In genomic region chr11:88786816-88787215, GRCm38 (mm10) we compare ENCODE assay signal across 23 mouse cellular contexts.
DNase-seq lines count a peak whose midpoint lies in the region; ATAC-seq and TF ChIP-seq lines count a peak whose summit lies in the region.
"Had no signal": no experiment of that assay in that cellular context is flagged by ENCODE, and none has a peak within 500 bp of the region (broad histone marks: within the 10 kb centered on the region; RNA-seq: fewer than 3 reads in every experiment).

No protein-coding gene starts in this region.

- H3K4me2 ChIP-seq in stomach, embryonic 16.5 days (ENCODE audit: low read depth, low read length) = no peak overlapping the region
- H3K4me2 ChIP-seq in heart, embryonic 12.5 days = no peak overlapping the region
- H3K4me2 ChIP-seq: embryonic facial prominence, embryonic 13.5 days; forebrain, embryonic 13.5 days; hindbrain, embryonic 12.5 days; hindbrain, embryonic 15.5 days had no signal

- DNase-seq in lung, adult 18-20 months = peak; percentile 9 to 53
- DNase-seq in lung, postnatal 4 days = no peak
- peak; percentile 35 for DNase-seq in lung, postnatal 36 days
- no peak for DNase-seq in lung, adult 2 months
- DNase-seq: adrenal gland, adult 2 months; adrenal gland, postnatal 14 days; cerebellum, adult 11 months; cerebellum, adult 2 months; cerebellum, adult 9-11 months; cerebellum, postnatal 25 days; gastrocnemius, postnatal 10 days; gastrocnemius, postnatal 36 days; heart, adult 2 months had no signal

- no peak overlapping the region for H3K4me3 ChIP-seq in lung, adult 2 months (replicated peaks; ENCODE audit: extremely low read depth, low read depth, low read length)
- no peak overlapping the region for H3K4me3 ChIP-seq in stomach, embryonic 16.5 days (replicated peaks; ENCODE audit: low read length)
- H3K4me3 ChIP-seq in heart, embryonic 12.5 days = no peak overlapping the region
- H3K4me3 ChIP-seq: embryonic facial prominence, embryonic 13.5 days; forebrain, embryonic 10.5 days; forebrain, embryonic 13.5 days; heart, adult 2 months; heart, embryonic 10.5 days; hindbrain, embryonic 12.5 days; hindbrain, embryonic 15.5 days had no signal

- H3K36me3 ChIP-seq in stomach, embryonic 16.5 days (ENCODE audit: control insufficient read depth, insufficient read depth, low read length) = no peaks in the 10 kb centered on the region
- H3K36me3 ChIP-seq in heart, embryonic 12.5 days = no peaks in the 10 kb centered on the region
- H3K36me3 ChIP-seq: embryonic facial prominence, embryonic 13.5 days; forebrain, embryonic 10.5 days; heart, embryonic 10.5 days; hindbrain, embryonic 12.5 days; hindbrain, embryonic 15.5 days had no signal

- no peaks in the 10 kb centered on the region for H3K27me3 ChIP-seq in stomach, embryonic 16.5 days (ENCODE audit: control insufficient read depth, insufficient read depth, low read length)
- H3K27me3 ChIP-seq in heart, embryonic 12.5 days (replicated peaks) = no peaks in the 10 kb centered on the region
- H3K27me3 ChIP-seq: embryonic facial prominence, embryonic 13.5 days; forebrain, embryonic 13.5 days; hindbrain, embryonic 12.5 days; hindbrain, embryonic 15.5 days had no signal

- TF ChIP-seq CTCF in lung, adult 2 months (IDR thresholded peaks at IDR 0.05; ENCODE audit: insufficient read depth, low read length) = no peak

- WGBS in lung, adult 2 months = 58% methylated on average over 7 of the region's 7 CpGs
- 59% methylated on average over 7 of the region's 7 CpGs for WGBS in stomach, embryonic 16.5 days
- 75% methylated on average over 7 of the region's 7 CpGs for WGBS in heart, embryonic 12.5 days

- ATAC-seq in stomach, embryonic 16.5 days (ENCODE audit: insufficient read depth, low FRiP score) = peak; percentile 62; the same call in 1 of the 2 replicates
- ATAC-seq in heart, embryonic 12.5 days (ENCODE audit: insufficient number of reproducible peaks, low FRiP score) = no peak
- ATAC-seq: CD4-positive, CD25-positive, alpha-beta regulatory T cell, adult 4 months; forebrain, embryonic 13.5 days; forebrain, embryonic 16.5 days had no signal

- no peak for TF ChIP-seq POLR2A in lung, adult 2 months (IDR thresholded peaks at IDR 0.05; ENCODE audit: borderline replicate concordance, extremely low read depth, low read depth, low read length)

- H3K9me3 ChIP-seq in stomach, embryonic 16.5 days (replicated peaks; ENCODE audit: control insufficient read depth, low read length) = no peaks in the 10 kb centered on the region
- H3K9me3 ChIP-seq in heart, embryonic 12.5 days (replicated peaks) = no peaks in the 10 kb centered on the region
- H3K9me3 ChIP-seq: embryonic facial prominence, embryonic 13.5 days; forebrain, embryonic 10.5 days; forebrain, embryonic 13.5 days; heart, embryonic 10.5 days; hindbrain, embryonic 12.5 days; hindbrain, embryonic 15.5 days had no signal

- H3K4me1 ChIP-seq in lung, adult 2 months (ENCODE audit: control insufficient read depth, insufficient read depth, low read length) = no peaks in the 10 kb centered on the region
- no peaks in the 10 kb centered on the region for H3K4me1 ChIP-seq in stomach, embryonic 16.5 days (ENCODE audit: control insufficient read depth, insufficient read depth, low read length)
- H3K4me1 ChIP-seq in heart, embryonic 12.5 days (replicated peaks) = no peaks in the 10 kb centered on the region
- H3K4me1 ChIP-seq: embryonic facial prominence, embryonic 13.5 days; forebrain, embryonic 10.5 days; forebrain, embryonic 13.5 days; heart, embryonic 10.5 days; hindbrain, embryonic 12.5 days; hindbrain, embryonic 15.5 days had no signal

- H3K9ac ChIP-seq in stomach, embryonic 16.5 days (ENCODE audit: low read length) = no peak overlapping the region
- H3K9ac ChIP-seq in heart, embryonic 12.5 days = no peak overlapping the region
- H3K9ac ChIP-seq: embryonic facial prominence, embryonic 13.5 days; forebrain, embryonic 13.5 days; hindbrain, embryonic 12.5 days; hindbrain, embryonic 15.5 days had no signal

- H3K27ac ChIP-seq in stomach, embryonic 16.5 days (ENCODE audit: low read length) = no peak overlapping the region
- no peak overlapping the region for H3K27ac ChIP-seq in heart, embryonic 12.5 days (ENCODE audit: poor library complexity, severe bottlenecking)
- H3K27ac ChIP-seq: embryonic facial prominence, embryonic 13.5 days; forebrain, embryonic 10.5 days; forebrain, embryonic 13.5 days; heart, adult 2 months; heart, embryonic 10.5 days; hindbrain, embryonic 12.5 days; hindbrain, embryonic 15.5 days had no signal

Comparison
In these comparisons a context has a peak if more than half of its experiments do, and no peak if none do; other contexts are left out.
1. DNase-seq: peak in lung, adult 18-20 months (2 of 2) and lung, postnatal 36 days (single experiment); none in lung, postnatal 4 days (0 of 2) and lung, adult 2 months (single experiment).